Mouse (Mus musculus) cerebellum, adult 9-11 months (tissue): ENCODE measurements around the gene Psme2.

Experiments used
- DNase-seq: peaks from one replicate; pipeline ENCODE4 v3.0.0; 2022

Gene Psme2

GRCm38 (mm10) chr14:55590748-55591330, at the start of gene Psme2:
TSS of gene Psme2 (minus strand) at chr14:55591113.
- peak; percentile 92 for DNase-seq

GRCm38 (mm10) chr14:55637795-55638194, 46.9 kb upstream of the Psme2 start, which contains the start of gene Gm49378:
TSS of gene Gm49378 (minus strand) at chr14:55637895.
- DNase-seq, result no peak

GRCm38 (mm10) chr14:55635523-55636007, 44.7 kb upstream of the Psme2 start, which contains the start of gene Ipo4:
TSS of gene Ipo4 (minus strand) at chr14:55635957.
- DNase-seq, result peak; percentile 84

GRCm38 (mm10) chr14:55634874-55635522, 44.1 kb upstream of the Psme2 start:
- peak; percentile 71 for DNase-seq

GRCm38 (mm10) chr14:55629312-55629711, 38.4 kb upstream of the Psme2 start:
- no peak for DNase-seq

GRCm38 (mm10) chr14:55628077-55628827, 37.3 kb upstream of the Psme2 start:
- DNase-seq, result no peak

- peak; percentile 57 for DNase-seq
Observed at GRCm38 (mm10) chr14:55618486-55619195, 27.7 kb upstream of the Psme2 start.

- peak; percentile 90 for DNase-seq
Observed at GRCm38 (mm10) chr14:55617822-55618221, 26.9 kb upstream of the Psme2 start, which contains the start of gene Rec8. TSS of gene Rec8 (plus strand) at chr14:55618037.

- DNase-seq, result no peak
Observed at GRCm38 (mm10) chr14:55616844-55617243, 25.9 kb upstream of the Psme2 start.

GRCm38 (mm10) chr14:55615876-55616275, 25.0 kb upstream of the Psme2 start:
- DNase-seq, result no peak

GRCm38 (mm10) chr14:55614565-55615178, 23.8 kb upstream of the Psme2 start:
- DNase-seq, result no peak

GRCm38 (mm10) chr14:55613346-55613745, 22.4 kb upstream of the Psme2 start:
- no peak for DNase-seq

GRCm38 (mm10) chr14:55608339-55608738, 17.4 kb upstream of the Psme2 start:
- DNase-seq, result no peak

GRCm38 (mm10) chr14:55605743-55606459, 15.0 kb upstream of the Psme2 start:
- DNase-seq, result no peak

- no peak for DNase-seq
Observed at GRCm38 (mm10) chr14:55604823-55605222, 13.9 kb upstream of the Psme2 start.

- DNase-seq, result peak; percentile 87
Observed at GRCm38 (mm10) chr14:55603633-55604576, 13.0 kb upstream of the Psme2 start.

- DNase-seq, result no peak
Observed at GRCm38 (mm10) chr14:55603271-55603632, 12.3 kb upstream of the Psme2 start, which contains the start of gene Irf9. TSS of gene Irf9 (plus strand) at chr14:55603571.

- DNase-seq, result no peak
Observed at GRCm38 (mm10) chr14:55598521-55599390, 7.8 kb upstream of the Psme2 start.

- no peak for DNase-seq
Observed at GRCm38 (mm10) chr14:55596036-55596690, 5.2 kb upstream of the Psme2 start.
